Mouse (Mus musculus) kidney, embryonic 15.5 days (tissue): ENCODE data around the gene Aqp6. TPM values are rescaled to one million over a fixed set of nuclear protein-coding genes. Genes with fewer than 3 reads are reported as not detected.
A peak's percentile ranks its signal among the peaks of the same experiment; 100 is the strongest.

Experiments
- ATAC-seq: fragments of 200-750 bp; cut with Nextera tagmentation; replicated peaks from 2 replicates; pipeline ENCODE4 v1.8.0; 2017; ENCODE audit warnings: moderate TSS enrichment; ENCODE audit not compliant: low FRiP score
- H3K27ac ChIP-seq: fragments of 300-500 bp; sonication (generic); 2 replicates; pipeline ENCODE4 v1.5.1; 2015; ENCODE audit warnings: mild to moderate bottlenecking, inconsistent platforms
- H3K27me3 ChIP-seq: fragments of 300-500 bp; sonication (generic); 2 replicates; pipeline ENCODE4 v1.6.1; 2015; ENCODE audit warnings: inconsistent platforms
- H3K36me3 ChIP-seq: fragments of 300-500 bp; sonication (generic); 2 replicates; pipeline ENCODE4 v1.6.1; 2015; ENCODE audit warnings: inconsistent platforms
- H3K4me1 ChIP-seq: fragments of 300-500 bp; sonication (generic); 2 replicates; pipeline ENCODE4 v1.6.1; 2015; ENCODE audit warnings: inconsistent platforms
- H3K4me2 ChIP-seq: fragments of 300-500 bp; sonication (generic); 2 replicates; pipeline ENCODE4 v1.6.1; 2015; ENCODE audit warnings: moderate library complexity, mild to moderate bottlenecking, inconsistent platforms
- H3K4me3 ChIP-seq: fragments of 300-500 bp; sonication (generic); replicated peaks from 2 replicates; pipeline ENCODE4 v1.5.1; 2015; ENCODE audit warnings: mild to moderate bottlenecking, inconsistent platforms
- H3K9ac ChIP-seq: fragments of 300-500 bp; sonication (generic); 2 replicates; pipeline ENCODE4 v1.6.1; 2015; ENCODE audit warnings: mild to moderate bottlenecking, inconsistent platforms
- H3K9me3 ChIP-seq: fragments of 300-500 bp; sonication (generic); replicated peaks from 2 replicates; pipeline ENCODE4 v1.6.1; 2016; ENCODE audit warnings: inconsistent platforms
- WGBS: fragments of 180-500 bp; shearing (Covaris S2); methylation state at CpG from one replicate; pipeline ENCODE4 v1.1.7; 2015; ENCODE audit warnings: mixed read lengths; 5-methylcytosine and 5-hydroxymethylcytosine counted together
- polyA plus RNA-seq: library from polyadenylated mRNA; unstranded; fragments of >200 nt; fragmentation: Nextera tagmentation; extraction: Ambion mirVana; gene quantifications from 2 replicates; pipeline ENCODE4 v1.2.1, GENCODE M21; 2015

The Aqp6 gene
- polyA plus RNA-seq, 1 experiment from 2014 or later: not detected

- no peaks in the 10 kb centered on the region for H3K27me3 ChIP-seq
- WGBS: 75% methylated on average over 4 of the region's 4 CpGs
- no peak for ATAC-seq
- no peak overlapping the region for H3K9ac ChIP-seq
- H3K4me1 ChIP-seq: peaks cover 7% of the 10 kb centered on the region
- peaks cover 51% of the 10 kb centered on the region for H3K36me3 ChIP-seq
- H3K4me3 ChIP-seq: no peak overlapping the region
- H3K4me2 ChIP-seq: no peak overlapping the region
- no peak overlapping the region for H3K27ac ChIP-seq
- H3K9me3 ChIP-seq: no peaks in the 10 kb centered on the region
These were observed 18.6 kb downstream of the Aqp6 start for GRCm38 (mm10) chr15:99619821-99620220.

- no peaks in the 10 kb centered on the region for H3K27me3 ChIP-seq
- peaks cover 73% of the 10 kb centered on the region for H3K36me3 ChIP-seq
- no peak overlapping the region for H3K27ac ChIP-seq
- no peak for ATAC-seq
- no peak overlapping the region for H3K4me2 ChIP-seq
- no peaks in the 10 kb centered on the region for H3K4me1 ChIP-seq
- H3K4me3 ChIP-seq: no peak overlapping the region
- no peaks in the 10 kb centered on the region for H3K9me3 ChIP-seq
- no peak overlapping the region for H3K9ac ChIP-seq
- 92% methylated on average over 11 of the region's 11 CpGs for WGBS
These were observed 20.9 kb downstream of the Aqp6 start for GRCm38 (mm10) chr15:99622063-99622462.

GRCm38 (mm10) chr15:99631618-99632017 is 30.4 kb downstream of the Aqp6 start:
- H3K27ac ChIP-seq: no peak overlapping the region
- no peak overlapping the region for H3K4me2 ChIP-seq
- H3K9me3 ChIP-seq: no peaks in the 10 kb centered on the region
- no peaks in the 10 kb centered on the region for H3K27me3 ChIP-seq
- H3K9ac ChIP-seq: no peak overlapping the region
- ATAC-seq: no peak
- H3K4me1 ChIP-seq: no peaks in the 10 kb centered on the region
- no peak overlapping the region for H3K4me3 ChIP-seq
- peaks cover 98% of the 10 kb centered on the region for H3K36me3 ChIP-seq

GRCm38 (mm10) chr15:99634702-99635101 is 33.5 kb downstream of the Aqp6 start:
- no peak for ATAC-seq
- H3K9ac ChIP-seq: no peak overlapping the region

DNA sequence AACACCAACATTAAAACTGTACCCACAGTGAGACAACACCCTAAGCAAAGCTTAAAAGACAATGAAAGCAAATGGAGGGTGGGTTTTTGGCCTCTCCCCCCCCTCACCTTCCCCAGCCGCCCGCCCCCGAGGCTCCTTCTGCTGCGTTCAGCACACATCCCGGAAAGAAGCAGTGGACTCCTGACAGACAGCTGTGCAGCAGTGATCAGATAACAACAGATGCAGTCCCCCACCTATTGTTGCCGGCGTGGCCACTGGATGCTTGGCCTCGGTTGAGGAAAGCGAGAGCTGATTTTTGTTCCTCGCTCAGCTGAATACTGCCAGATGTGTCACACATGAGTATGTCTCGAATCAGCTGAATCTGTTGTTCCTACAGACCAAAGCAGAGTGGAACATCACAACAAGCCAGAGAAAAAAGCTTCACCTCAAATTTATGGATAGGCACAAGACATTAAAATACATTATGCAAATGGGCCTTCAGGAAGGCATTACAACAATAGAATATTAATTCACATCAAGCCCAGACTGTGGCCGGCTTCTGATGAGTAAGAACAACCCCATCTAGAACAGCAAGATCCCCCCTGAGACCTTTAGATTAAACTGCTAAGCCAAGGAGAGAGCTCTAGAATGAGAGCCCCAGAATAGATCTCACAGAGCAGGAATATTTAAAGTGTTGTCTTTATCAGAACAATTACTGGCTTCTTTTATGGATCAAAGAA is 36.4 kb downstream of the Aqp6 start:
- H3K4me2 ChIP-seq: no peak overlapping the region
- H3K27me3 ChIP-seq: no peaks in the 10 kb centered on the region
- no peak overlapping the region for H3K9ac ChIP-seq
- no peak for ATAC-seq
- H3K4me3 ChIP-seq: no peak overlapping the region
- H3K9me3 ChIP-seq: no peaks in the 10 kb centered on the region
- no peaks in the 10 kb centered on the region for H3K4me1 ChIP-seq
- peaks cover 97% of the 10 kb centered on the region for H3K36me3 ChIP-seq
- H3K27ac ChIP-seq: no peak overlapping the region
- 85% methylated on average over 12 of the region's 12 CpGs for WGBS

More at GRCm38 (mm10) chr15:99634702-99635101, 33.5 kb downstream of the Aqp6 start:
- 90% methylated on average over 7 of the region's 7 CpGs for WGBS
- H3K27ac ChIP-seq: no peak overlapping the region
- H3K4me2 ChIP-seq: no peak overlapping the region
- no peaks in the 10 kb centered on the region for H3K9me3 ChIP-seq
- no peaks in the 10 kb centered on the region for H3K27me3 ChIP-seq
- H3K4me1 ChIP-seq: no peaks in the 10 kb centered on the region
- no peak overlapping the region for H3K4me3 ChIP-seq
- H3K36me3 ChIP-seq: peaks cover 99% of the 10 kb centered on the region

DNA sequence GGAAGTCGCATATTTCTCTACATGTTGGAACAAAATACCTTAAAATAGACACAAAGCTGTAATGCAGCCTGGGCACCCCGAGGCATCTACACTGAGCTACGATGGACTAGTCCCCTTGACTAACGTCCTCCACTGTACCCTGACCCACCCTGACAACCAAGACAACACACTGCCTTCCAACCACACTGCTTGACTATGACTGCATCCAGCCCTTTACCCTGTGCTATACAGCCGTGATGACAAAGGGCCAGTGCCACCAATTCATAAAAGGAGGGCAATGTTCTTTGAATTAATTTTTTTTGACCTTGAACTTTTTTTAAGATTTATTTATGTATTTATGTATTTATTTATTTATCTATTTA is 36.9 kb downstream of the Aqp6 start:
- 92% methylated on average over 5 of the region's 5 CpGs for WGBS
- Histone ChIP-seq H3K4me2 (no peak overlapping the region), H3K27me3 (no peaks in the 10 kb centered on the region), H3K4me1 (no peaks in the 10 kb centered on the region), H3K36me3 (peaks cover 93% of the 10 kb centered on the region), H3K9ac (no peak overlapping the region), H3K9me3 (no peaks in the 10 kb centered on the region), H3K4me3 (no peak overlapping the region), H3K27ac (no peak overlapping the region)
- ATAC-seq: no peak

GRCm38 (mm10) chr15:99642622-99643021 is 41.4 kb downstream of the Aqp6 start:
- ATAC-seq: no peak
- Histone ChIP-seq H3K27ac (no peak overlapping the region), H3K4me1 (peaks cover 17% of the 10 kb centered on the region), H3K4me3 (no peak overlapping the region), H3K4me2 (no peak overlapping the region), H3K9me3 (no peaks in the 10 kb centered on the region), H3K9ac (no peak overlapping the region), H3K27me3 (no peaks in the 10 kb centered on the region), H3K36me3 (peaks cover 49% of the 10 kb centered on the region)
- WGBS: 77% methylated on average over 6 of the region's 6 CpGs

- H3K4me3 ChIP-seq: no peak overlapping the region
- peaks cover 37% of the 10 kb centered on the region for H3K36me3 ChIP-seq
- H3K4me2 ChIP-seq: no peak overlapping the region
- 75% methylated on average over 10 of the region's 10 CpGs for whole genome bisulfite sequencing
- H3K9ac ChIP-seq: no peak overlapping the region
- no peaks in the 10 kb centered on the region for H3K27me3 ChIP-seq
- H3K4me1 ChIP-seq: peaks cover 28% of the 10 kb centered on the region
- no peak overlapping the region for H3K27ac ChIP-seq
- no peak for ATAC-seq
- H3K9me3 ChIP-seq: no peaks in the 10 kb centered on the region
These were observed 42.6 kb downstream of the Aqp6 start for GRCm38 (mm10) chr15:99643832-99644231.

GRCm38 (mm10) chr15:99644776-99645175 is 43.6 kb downstream of the Aqp6 start:
- H3K36me3 ChIP-seq: peaks cover 28% of the 10 kb centered on the region
- H3K9ac ChIP-seq: no peak overlapping the region
- H3K4me2 ChIP-seq: no peak overlapping the region
- H3K4me1 ChIP-seq: peaks cover 38% of the 10 kb centered on the region
- H3K4me3 ChIP-seq: no peak overlapping the region
- ATAC-seq: no peak
- H3K9me3 ChIP-seq: no peaks in the 10 kb centered on the region
- H3K27me3 ChIP-seq: no peaks in the 10 kb centered on the region
- WGBS: 56% methylated on average over 7 of the region's 7 CpGs
- no peak overlapping the region for H3K27ac ChIP-seq

DNA sequence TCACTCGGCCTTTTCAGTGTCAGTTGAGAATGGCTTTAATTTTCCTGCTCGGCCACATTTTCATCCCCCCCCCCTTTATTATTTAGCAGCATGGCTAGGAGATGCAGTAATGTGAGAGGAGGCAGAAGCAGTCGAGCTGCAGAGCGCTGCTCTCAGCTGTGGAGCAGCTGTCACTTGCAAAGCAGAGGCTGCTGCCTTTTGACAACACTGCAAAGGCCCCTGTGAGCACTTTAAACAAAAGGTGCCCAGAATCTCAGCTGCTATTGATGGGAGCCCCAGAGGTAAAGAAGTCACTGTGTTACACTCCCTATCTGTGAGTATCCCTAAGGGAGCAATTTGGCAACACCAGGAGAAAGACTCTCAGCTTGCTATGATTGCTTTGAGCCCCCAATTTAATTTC is 47.1 kb downstream of the Aqp6 start:
- peaks cover 57% of the 10 kb centered on the region for H3K4me1 ChIP-seq

DNA sequence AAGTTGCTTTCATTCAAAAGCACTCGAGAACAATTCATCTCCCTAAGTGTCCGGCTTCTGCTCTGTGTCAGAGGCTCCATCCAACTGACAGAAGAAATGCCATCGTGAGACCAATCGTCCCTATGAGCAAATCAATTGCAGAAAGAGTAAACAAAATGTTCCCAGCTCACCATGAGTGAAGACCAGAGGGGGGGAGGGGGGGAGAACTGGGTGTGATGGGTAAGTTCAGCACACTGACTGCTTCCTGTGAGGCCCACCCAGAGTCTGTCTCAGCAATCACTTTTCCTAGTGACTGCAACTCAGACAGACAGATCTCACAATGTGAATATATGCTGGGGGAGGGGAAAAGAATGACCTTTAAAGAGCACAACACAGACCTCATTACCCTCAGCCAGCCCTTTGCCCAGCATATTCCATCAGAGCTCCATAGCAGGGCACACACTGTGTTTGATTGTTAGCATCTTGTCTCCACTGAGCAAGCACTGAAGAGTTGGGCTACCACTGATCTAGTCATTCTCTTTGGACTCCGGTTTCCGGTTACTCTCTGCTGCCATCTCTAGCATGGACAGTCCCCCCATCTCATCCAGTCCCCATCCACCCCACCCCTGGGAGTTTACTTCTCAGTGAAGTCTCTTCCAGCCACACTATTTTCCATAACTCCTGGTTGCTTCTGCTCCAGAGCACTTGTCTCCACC is 48.0 kb downstream of the Aqp6 start:
- Histone ChIP-seq H3K4me1 (peaks cover 62% of the 10 kb centered on the region), H3K9me3 (no peaks in the 10 kb centered on the region)

More for the DNA sequence above, 47.1 kb downstream of the Aqp6 start:
- H3K9me3 ChIP-seq: no peaks in the 10 kb centered on the region
- 0 out of 2 replicates have a peak overlapping the region, but pooled peaks have one; percentile 21 for H3K4me2 ChIP-seq
- no peak overlapping the region for H3K27ac ChIP-seq
- H3K9ac ChIP-seq: no peak overlapping the region
- H3K27me3 ChIP-seq: peaks cover 9% of the 10 kb centered on the region
- no peaks in the 10 kb centered on the region for H3K36me3 ChIP-seq
- 31% methylated on average over 4 of the region's 4 CpGs for WGBS
- no peak for ATAC-seq
- H3K4me3 ChIP-seq: no peak overlapping the region

DNA sequence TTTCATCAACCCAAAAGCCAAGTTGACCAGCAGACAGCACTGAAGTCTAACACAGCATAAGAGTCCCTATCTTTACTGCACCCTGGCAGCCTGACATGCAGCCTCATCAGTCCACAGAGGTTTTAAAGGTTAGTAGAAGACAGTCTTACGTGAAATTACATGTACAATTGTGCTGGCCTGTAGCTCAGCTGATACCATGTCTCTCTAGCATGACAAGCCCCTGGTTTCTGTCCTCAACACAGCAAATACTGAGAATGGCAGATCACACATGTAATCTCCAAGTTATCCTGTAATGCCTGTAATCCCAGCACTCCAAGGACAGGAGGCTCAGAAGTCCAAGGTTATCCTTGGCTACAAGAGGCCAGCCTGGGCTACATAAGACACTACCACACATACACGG is 49.1 kb downstream of the Aqp6 start:
- no peak overlapping the region for H3K27ac ChIP-seq
- H3K9ac ChIP-seq: peak overlapping the region; percentile 92
- H3K9me3 ChIP-seq: no peaks in the 10 kb centered on the region
- H3K4me2 ChIP-seq: peak overlapping the region; percentile 80
- peak overlapping the region; percentile 96 for H3K4me3 ChIP-seq
- H3K27me3 ChIP-seq: peaks cover 29% of the 10 kb centered on the region
- WGBS: 48% methylated on average over 2 of the region's 2 CpGs
- peaks cover 57% of the 10 kb centered on the region for H3K4me1 ChIP-seq
- no peak for ATAC-seq
- no peaks in the 10 kb centered on the region for H3K36me3 ChIP-seq

More for the DNA sequence above, 48.0 kb downstream of the Aqp6 start:
- Histone ChIP-seq H3K27ac (no peak overlapping the region), H3K27me3 (peaks cover 18% of the 10 kb centered on the region), H3K9ac (no peak overlapping the region), H3K4me3 (peak overlapping the region; percentile 96), H3K4me2 (peak overlapping the region; percentile 80), H3K36me3 (no peaks in the 10 kb centered on the region)
- 49% methylated on average over 6 of the region's 6 CpGs for WGBS
- ATAC-seq: no peak
